Mouse (Mus musculus) kidney, adult 2 months (tissue): Measurements from ENCODE around the gene Ptk7. TPM values are rescaled to one million over a fixed set of nuclear protein-coding genes. Genes with fewer than 3 reads are reported as not detected.

Source experiments
- DNase-seq: peaks from one replicate; pipeline ENCODE4 v3.0.0; 2021
- H3K27ac ChIP-seq: fragments of 200-500 bp; 2 replicates; pipeline ENCODE4 v1.5.1; 2012; ENCODE audit warnings: low read depth, low read length, control low read depth, inconsistent platforms; ENCODE audit not compliant: insufficient read depth
- H3K27me3 ChIP-seq: fragments of 200-500 bp; replicated peaks from 2 replicates; pipeline ENCODE4 v1.6.1; 2012; ENCODE audit warnings: mild to moderate bottlenecking, moderate library complexity, low read length, inconsistent platforms; ENCODE audit not compliant: control insufficient read depth, insufficient read depth
- H3K36me3 ChIP-seq: fragments of 200-500 bp; 2 replicates; pipeline ENCODE4 v1.6.1; 2012; ENCODE audit warnings: mild to moderate bottlenecking, moderate library complexity, low read length, inconsistent platforms; ENCODE audit not compliant: control insufficient read depth, insufficient read depth
- H3K4me1 ChIP-seq: fragments of 200-500 bp; 2 replicates; pipeline ENCODE4 v1.6.1; 2011; ENCODE audit warnings: low read length; ENCODE audit not compliant: control insufficient read depth, insufficient read depth
- H3K4me3 ChIP-seq: fragments of 200-500 bp; 2 replicates; pipeline ENCODE4 v1.5.1; 2011; ENCODE audit warnings: mild to moderate bottlenecking, low read depth, low read length, control low read depth; ENCODE audit not compliant: insufficient read depth
- CTCF ChIP-seq: fragments of 200-500 bp; conservative IDR thresholded peaks from 2 replicates; pipeline ENCODE4 v1.5.1; 2011; ENCODE audit warnings: low read depth, mild to moderate bottlenecking, control low read depth, low read length, moderate library complexity, mixed read lengths; ENCODE audit not compliant: insufficient read depth, insufficient read length
- POLR2A ChIP-seq: fragments of 200-500 bp; IDR thresholded peaks from one replicate; pipeline ENCODE4 v1.6.1; 2011; ENCODE audit warnings: low read depth, low read length, control low read depth
- WGBS: fragments of 180-500 bp; shearing (Covaris S2); methylation state at CpG from one replicate; pipeline ENCODE4 v1.1.7; 2018; 5-methylcytosine and 5-hydroxymethylcytosine counted together
- polyA plus RNA-seq: library from polyadenylated mRNA; depleted of rRNA; stranded (reverse); fragments of >200 nt; gene quantifications from 2 replicates; pipeline ENCODE4 v1.2.3, GENCODE M21; 2012

Gene Ptk7
- polyA plus RNA-seq, 1 experiment = 9.4 TPM

DNA sequence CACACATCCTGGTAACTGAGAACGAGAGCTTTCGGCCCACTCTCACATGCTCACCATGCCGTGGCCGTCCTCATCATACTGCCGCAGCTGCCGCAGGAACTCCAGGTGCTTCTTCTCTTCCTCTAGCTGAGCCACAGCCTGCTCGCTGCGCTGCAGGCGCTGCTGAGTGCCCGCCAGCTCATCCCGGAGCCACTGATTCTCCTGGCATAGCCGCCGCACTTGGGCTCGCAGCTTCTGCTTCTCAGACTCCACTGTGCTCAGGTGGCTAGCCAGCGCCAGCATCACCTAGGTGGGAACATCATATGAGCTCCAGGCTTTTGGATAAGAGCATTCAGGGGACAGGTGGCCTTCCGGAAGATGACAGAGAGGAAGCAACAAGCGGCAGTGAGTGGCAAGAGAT is 12.8 kb upstream of the Ptk7 start:
- DNase-seq = no peak
- TF ChIP-seq POLR2A = no peak
- TF ChIP-seq CTCF = no peak
- Histone ChIP-seq H3K36me3 (peaks cover 3% of the 10 kb centered on the region), H3K27ac (no peak overlapping the region), H3K27me3 (no peaks in the 10 kb centered on the region), H3K4me1 (peaks cover 9% of the 10 kb centered on the region; the same call in 1 of the 2 replicates), H3K4me3 (no peak overlapping the region)
- 93% methylated on average over 17 of the region's 17 CpGs for WGBS

DNA sequence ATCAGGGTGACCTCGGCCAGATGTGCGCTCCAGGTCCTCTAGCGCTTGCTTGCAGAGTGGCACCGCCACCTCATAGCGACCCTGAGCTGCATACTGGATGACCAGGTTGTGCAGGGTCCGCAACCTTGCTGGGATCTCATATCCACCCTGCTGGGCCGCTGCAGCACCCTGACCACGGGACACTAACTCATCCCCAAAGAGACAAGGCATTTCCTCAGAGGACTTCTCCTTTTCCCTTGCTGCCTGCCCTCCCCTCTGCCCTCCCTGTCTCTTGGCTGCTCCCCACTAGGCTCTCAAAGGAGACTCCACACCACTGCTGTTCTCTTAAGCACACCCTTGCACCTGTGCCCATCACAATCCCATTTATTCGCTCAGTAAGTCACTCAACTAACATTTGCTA is 10.6 kb upstream of the Ptk7 start:
- Histone ChIP-seq H3K4me1 (peaks cover 9% of the 10 kb centered on the region; the same call in 1 of the 2 replicates), H3K4me3 (no peak overlapping the region), H3K36me3 (peaks cover 3% of the 10 kb centered on the region), H3K27me3 (no peaks in the 10 kb centered on the region), H3K27ac (no peak overlapping the region)
- peak; percentile 18 for DNase-seq
- TF ChIP-seq CTCF (no peak), POLR2A (no peak)
- WGBS = 67% methylated on average over 9 of the region's 9 CpGs

- WGBS = 21% methylated on average over 15 of the region's 15 CpGs
- TF ChIP-seq CTCF (peak; percentile 50), POLR2A (no peak)
- H3K27me3 ChIP-seq = no peaks in the 10 kb centered on the region
- peak; percentile 76 for DNase-seq
- no peak overlapping the region for H3K27ac ChIP-seq
- peaks cover under 1% of the 10 kb centered on the region for H3K36me3 ChIP-seq
- H3K4me3 ChIP-seq = no peak overlapping the region
- no peaks in the 10 kb centered on the region for H3K4me1 ChIP-seq
Observed at GRCm38 (mm10) chr17:46636831-46637523, 7.7 kb upstream of the Ptk7 start.

DNA sequence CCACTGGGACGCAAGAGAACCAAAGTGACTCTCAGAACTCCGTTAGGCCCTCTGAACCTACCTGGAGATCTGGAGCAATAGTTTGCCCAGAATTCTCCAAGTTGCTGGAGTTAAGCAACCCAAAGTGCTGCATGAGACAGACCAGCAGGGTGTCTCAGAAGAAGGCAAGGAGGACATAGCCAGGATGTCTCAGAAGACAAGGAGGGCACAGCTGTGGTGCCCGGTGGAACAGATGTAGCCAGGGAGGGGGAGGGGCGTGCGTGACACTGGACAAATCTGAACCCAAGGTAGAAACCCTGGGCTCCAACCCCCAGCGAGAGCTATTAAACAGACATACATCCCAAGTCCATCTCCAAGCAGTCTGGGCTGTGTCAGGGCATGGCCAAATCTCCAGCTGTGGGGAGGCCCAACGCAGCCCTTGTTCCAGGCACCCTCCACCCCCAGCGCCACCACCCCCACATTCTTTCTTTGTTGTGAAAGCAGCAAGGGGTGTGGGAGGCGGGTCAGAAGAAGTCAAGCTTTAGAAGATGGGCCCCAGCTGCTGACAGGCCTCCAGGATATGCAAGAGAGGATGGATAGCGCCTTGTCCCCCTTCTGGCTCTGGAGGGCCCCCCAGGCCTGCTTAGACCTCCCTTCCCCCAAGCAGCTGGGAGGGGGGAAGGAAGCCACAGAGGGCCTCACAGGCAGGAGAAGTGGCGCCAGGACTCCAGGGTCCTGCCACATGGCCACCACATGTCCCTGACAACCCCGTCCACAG is 559 bp upstream of the Ptk7 start:
- peak overlapping the region; percentile 65; the same call in 1 of the 2 replicates for H3K27ac ChIP-seq
- no peaks in the 10 kb centered on the region for H3K36me3 ChIP-seq
- peak overlapping the region; percentile 81 for H3K4me3 ChIP-seq
- TF ChIP-seq POLR2A = no peak
- TF ChIP-seq CTCF = no peak
- H3K4me1 ChIP-seq = no peaks in the 10 kb centered on the region
- DNase-seq = peak; percentile 69
- H3K27me3 ChIP-seq = no peaks in the 10 kb centered on the region
- WGBS = 42% methylated on average over 12 of the region's 12 CpGs

GRCm38 (mm10) chr17:46628471-46628790 is 873 bp downstream of the Ptk7 start:
- Histone ChIP-seq H3K27ac (no peak overlapping the region), H3K4me1 (no peaks in the 10 kb centered on the region), H3K4me3 (peak overlapping the region; percentile 81), H3K36me3 (no peaks in the 10 kb centered on the region), H3K27me3 (no peaks in the 10 kb centered on the region)
- 20% methylated on average over 12 of the region's 13 CpGs for WGBS
- no peak for DNase-seq
- TF ChIP-seq CTCF (no peak), POLR2A (no peak)

- 66% methylated on average over 6 of the region's 6 CpGs for WGBS
- H3K4me3 ChIP-seq = no peak overlapping the region
- H3K4me1 ChIP-seq = no peaks in the 10 kb centered on the region
- no peak for DNase-seq
- no peak overlapping the region for H3K27ac ChIP-seq
- no peaks in the 10 kb centered on the region for H3K27me3 ChIP-seq
- no peaks in the 10 kb centered on the region for H3K36me3 ChIP-seq
- TF ChIP-seq POLR2A (no peak), CTCF (no peak)
Observed at GRCm38 (mm10) chr17:46627409-46627808, 1.9 kb downstream of the Ptk7 start.

- Histone ChIP-seq H3K4me1 (no peaks in the 10 kb centered on the region), H3K36me3 (no peaks in the 10 kb centered on the region), H3K27me3 (no peaks in the 10 kb centered on the region), H3K4me3 (no peak overlapping the region), H3K27ac (no peak overlapping the region)
- no peak for DNase-seq
- no peak for TF ChIP-seq POLR2A
- WGBS = 68% methylated on average over 12 of the region's 12 CpGs
Observed at GRCm38 (mm10) chr17:46624598-46624997, 4.7 kb downstream of the Ptk7 start.
